Mouse (Mus musculus) testis, adult 2 months (tissue): ENCODE measurements around the gene Gm20458. TPM values are rescaled to one million over a fixed set of nuclear protein-coding genes. Genes with fewer than 3 reads are reported as not detected.

ENCODE experiments used
- H3K27ac ChIP-seq: fragments of 200-500 bp; 2 replicates; pipeline ENCODE4 v1.5.1; 2012; ENCODE audit warnings: low read depth, low read length; ENCODE audit not compliant: control insufficient read depth, insufficient read depth
- H3K27me3 ChIP-seq: fragments of 200-500 bp; 2 replicates; pipeline ENCODE4 v1.6.1; 2012; ENCODE audit warnings: mild to moderate bottlenecking, low read length, moderate library complexity; ENCODE audit not compliant: control insufficient read depth, insufficient read depth
- H3K36me3 ChIP-seq: fragments of 200-500 bp; 2 replicates; pipeline ENCODE4 v1.6.1; 2012; ENCODE audit warnings: mild to moderate bottlenecking, low read length; ENCODE audit not compliant: control insufficient read depth, insufficient read depth
- H3K4me1 ChIP-seq: fragments of 200-500 bp; 2 replicates; pipeline ENCODE4 v1.6.1; 2012; ENCODE audit warnings: low read length; ENCODE audit not compliant: control insufficient read depth, insufficient read depth
- H3K4me3 ChIP-seq: fragments of 200-500 bp; 2 replicates; pipeline ENCODE4 v1.5.1; 2012; ENCODE audit warnings: low read depth, mild to moderate bottlenecking, low read length, moderate library complexity, mixed read lengths; ENCODE audit not compliant: control insufficient read depth
- CTCF ChIP-seq: fragments of 200-500 bp; IDR thresholded peaks from 2 replicates; pipeline ENCODE4 v1.5.1; 2012; ENCODE audit warnings: low read depth, mild to moderate bottlenecking, inconsistent platforms, low read length, moderate library complexity; ENCODE audit not compliant: control insufficient read depth, insufficient read depth, insufficient replicate concordance
- POLR2A ChIP-seq: fragments of 200-500 bp; IDR thresholded peaks from 2 replicates; pipeline ENCODE4 v1.6.1; 2012; ENCODE audit warnings: low read depth, mild to moderate bottlenecking, inconsistent platforms, low read length, moderate library complexity; ENCODE audit not compliant: control insufficient read depth
- polyA plus RNA-seq: library from polyadenylated mRNA; depleted of rRNA; stranded (reverse); fragments of >200 nt; gene quantifications from 2 replicates; pipeline ENCODE4 v1.2.3, GENCODE M21; 2012

Gm20458 gene
- polyA plus RNA-seq, 1 experiment = 5.0 TPM

GRCm38 (mm10) chr2:164516592-164516991 lies 55.8 kb downstream of the Gm20458 start:
- Histone ChIP-seq H3K27ac (no peak overlapping the region), H3K27me3 (no peaks in the 10 kb centered on the region), H3K4me1 (no peaks in the 10 kb centered on the region), H3K4me3 (no peak overlapping the region), H3K36me3 (no peaks in the 10 kb centered on the region)
- TF ChIP-seq CTCF = no peak
- TF ChIP-seq POLR2A = no peak

GRCm38 (mm10) chr2:164517485-164518221 lies 56.9 kb downstream of the Gm20458 start:
- H3K27me3 ChIP-seq = no peaks in the 10 kb centered on the region
- H3K36me3 ChIP-seq = no peaks in the 10 kb centered on the region
- H3K4me3 ChIP-seq = no peak overlapping the region
- no peaks in the 10 kb centered on the region for H3K4me1 ChIP-seq
- H3K27ac ChIP-seq = no peak overlapping the region
- peak; percentile 96 for TF ChIP-seq CTCF
- TF ChIP-seq POLR2A = no peak

GRCm38 (mm10) chr2:164518266-164519170 lies 57.8 kb downstream of the Gm20458 start:
- no peaks in the 10 kb centered on the region for H3K4me1 ChIP-seq
- no peak for TF ChIP-seq POLR2A
- no peak for TF ChIP-seq CTCF
- no peaks in the 10 kb centered on the region for H3K27me3 ChIP-seq
- no peak overlapping the region for H3K4me3 ChIP-seq
- H3K36me3 ChIP-seq = no peaks in the 10 kb centered on the region
- no peak overlapping the region for H3K27ac ChIP-seq

- no peak overlapping the region for H3K4me3 ChIP-seq
- no peak overlapping the region for H3K27ac ChIP-seq
- TF ChIP-seq CTCF (no peak), POLR2A (no peak)
- H3K4me1 ChIP-seq = no peaks in the 10 kb centered on the region; the same call in 1 of the 2 replicates
- no peaks in the 10 kb centered on the region for H3K36me3 ChIP-seq
- no peaks in the 10 kb centered on the region for H3K27me3 ChIP-seq
Observed at GRCm38 (mm10) chr2:164519171-164519526, 58.4 kb downstream of the Gm20458 start.

- Histone ChIP-seq H3K27me3 (no peaks in the 10 kb centered on the region), H3K36me3 (no peaks in the 10 kb centered on the region), H3K27ac (no peak overlapping the region), H3K4me1 (no peaks in the 10 kb centered on the region; the same call in 1 of the 2 replicates), H3K4me3 (no peak overlapping the region)
- no peak for TF ChIP-seq POLR2A
- peak; percentile 70; the same call in 1 of the 2 replicates for TF ChIP-seq CTCF
Observed at GRCm38 (mm10) chr2:164520782-164521181, 60.0 kb downstream of the Gm20458 start.

- Histone ChIP-seq H3K4me3 (no peak overlapping the region), H3K4me1 (no peaks in the 10 kb centered on the region; the same call in 1 of the 2 replicates), H3K27me3 (no peaks in the 10 kb centered on the region), H3K27ac (no peak overlapping the region), H3K36me3 (no peaks in the 10 kb centered on the region)
- TF ChIP-seq CTCF = no peak
- TF ChIP-seq POLR2A = no peak
Observed at GRCm38 (mm10) chr2:164521841-164522240, 61.1 kb downstream of the Gm20458 start.

GRCm38 (mm10) chr2:164522280-164522679 lies 61.5 kb downstream of the Gm20458 start:
- Histone ChIP-seq H3K27me3 (no peaks in the 10 kb centered on the region), H3K36me3 (no peaks in the 10 kb centered on the region), H3K27ac (no peak overlapping the region), H3K4me3 (no peak overlapping the region), H3K4me1 (no peaks in the 10 kb centered on the region; the same call in 1 of the 2 replicates)
- no peak for TF ChIP-seq CTCF
- TF ChIP-seq POLR2A = no peak
